Mouse (Mus musculus) small intestine, adult 2 months (tissue): ENCODE measurements around the gene Olfr823. TPM values are rescaled to one million over a fixed set of nuclear protein-coding genes. Genes with fewer than 3 reads are reported as not detected.

ENCODE experiments used
- H3K27ac ChIP-seq: fragments of 200-500 bp; 2 replicates; pipeline ENCODE4 v1.5.1; 2012; ENCODE audit warnings: low read depth, low read length, control low read depth, inconsistent platforms; ENCODE audit not compliant: insufficient read depth
- H3K27me3 ChIP-seq: fragments of 200-500 bp; 2 replicates; pipeline ENCODE4 v1.6.1; 2012; ENCODE audit warnings: mild to moderate bottlenecking, moderate library complexity, low read length, inconsistent platforms; ENCODE audit not compliant: control insufficient read depth, insufficient read depth
- H3K36me3 ChIP-seq: fragments of 200-500 bp; 2 replicates; pipeline ENCODE4 v1.6.1; 2012; ENCODE audit warnings: mild to moderate bottlenecking, low read length, control low read depth, inconsistent platforms; ENCODE audit not compliant: control insufficient read depth, insufficient read depth
- H3K4me1 ChIP-seq: fragments of 200-500 bp; 2 replicates; pipeline ENCODE4 v1.6.1; 2012; ENCODE audit warnings: low read length, inconsistent platforms, mixed read lengths; ENCODE audit not compliant: control insufficient read depth, insufficient read depth, insufficient read length
- H3K4me3 ChIP-seq: fragments of 200-500 bp; 2 replicates; pipeline ENCODE4 v1.5.1; 2012; ENCODE audit warnings: low read depth, mild to moderate bottlenecking, control low read depth, inconsistent platforms, low read length, moderate library complexity
- CTCF ChIP-seq: fragments of 200-500 bp; IDR thresholded peaks from 2 replicates; pipeline ENCODE4 v1.5.1; 2012; ENCODE audit warnings: low read depth, mild to moderate bottlenecking, control low read depth, inconsistent platforms, low read length, moderate library complexity, mixed read lengths; ENCODE audit not compliant: insufficient replicate concordance, insufficient read length; ENCODE audit errors: extremely low read depth
- POLR2A ChIP-seq: fragments of 200-500 bp; IDR thresholded peaks from 2 replicates; pipeline ENCODE4 v1.6.1; 2012; ENCODE audit warnings: low read depth, mild to moderate bottlenecking, control low read depth, inconsistent platforms, low read length, moderate library complexity
- polyA plus RNA-seq: library from polyadenylated mRNA; depleted of rRNA; stranded (reverse); fragments of >200 nt; gene quantifications from 2 replicates; pipeline ENCODE4 v1.2.3, GENCODE M21; 2012; rRNA removed

The Olfr823 gene
- polyA plus RNA-seq, 1 experiment, result not detected

DNA sequence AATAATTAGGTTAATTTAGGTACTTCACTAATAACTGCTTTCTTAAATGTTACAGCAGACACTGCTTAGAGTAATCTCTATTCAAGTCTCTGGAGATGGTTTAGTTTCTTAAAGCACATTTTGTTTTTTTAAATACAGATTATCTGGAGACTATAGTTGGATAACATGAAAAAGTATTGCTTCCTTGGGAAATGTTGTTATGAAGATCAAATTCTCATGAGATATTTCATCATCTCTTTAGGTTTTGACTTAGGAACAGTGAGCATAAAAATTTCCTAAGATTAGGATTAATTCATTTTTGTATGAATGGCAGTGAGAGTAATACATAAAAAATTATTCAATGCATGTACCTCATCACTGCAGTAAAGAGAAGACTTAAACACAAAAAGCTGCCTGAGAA, 44.3 kb downstream of the Olfr823 start, which contains the start of gene Olfr822:
Gene Olfr822, plus strand, starts transcription at position 301 of the 400 bp plus-strand sequence.
- Histone ChIP-seq H3K4me1 (no peaks in the 10 kb centered on the region), H3K36me3 (no peaks in the 10 kb centered on the region), H3K27me3 (no peaks in the 10 kb centered on the region), H3K4me3 (no peak within 1 kb of the TSS), H3K27ac (no peak within 1 kb of the TSS)
- no peak for TF ChIP-seq POLR2A
- no peak for TF ChIP-seq CTCF

Other genes starting within 250 kb of the Olfr823 start
- not detected in 2 replicates for gene Olfr814, start 235.5 kb downstream of the Olfr823 start, polyA plus RNA-seq
- not detected in 2 replicates for gene Olfr815, start 209.5 kb downstream of the Olfr823 start, polyA plus RNA-seq
- not detected in 2 replicates for gene Olfr816, start 199.8 kb downstream of the Olfr823 start, polyA plus RNA-seq
- gene Olfr818, start 166.3 kb downstream of the Olfr823 start, polyA plus RNA-seq, result not detected in 2 replicates
- not detected in 2 replicates for gene Olfr819, start 148.1 kb downstream of the Olfr823 start, polyA plus RNA-seq
- not detected in 2 replicates for gene Olfr247, start 139.2 kb downstream of the Olfr823 start, polyA plus RNA-seq
- not detected in 2 replicates for gene Gm10310, start 130.3 kb downstream of the Olfr823 start, polyA plus RNA-seq
- gene Olfr820, start 102.8 kb downstream of the Olfr823 start, polyA plus RNA-seq, result not detected in 2 replicates
- not detected in 2 replicates for gene Olfr821, start 85.0 kb downstream of the Olfr823 start, polyA plus RNA-seq
- not detected in 2 replicates for gene Olfr822, start 44.2 kb downstream of the Olfr823 start, polyA plus RNA-seq
- not detected in 2 replicates for gene Olfr824, start 14.6 kb upstream of the Olfr823 start, polyA plus RNA-seq
- not detected in 2 replicates for gene Olfr825, start 51.4 kb upstream of the Olfr823 start, polyA plus RNA-seq
- gene Olfr826, start 68.8 kb upstream of the Olfr823 start, polyA plus RNA-seq, result not detected in 2 replicates
- gene Olfr827, start 99.0 kb upstream of the Olfr823 start, polyA plus RNA-seq, result not detected in 2 replicates
- gene Neurod4, start 164.9 kb upstream of the Olfr823 start, polyA plus RNA-seq, result not detected in 2 replicates
- gene Tespa1, start 207.5 kb upstream of the Olfr823 start, polyA plus RNA-seq, result 0.11 and 0.25 TPM in 2 replicates